ENCODE assay signal across 14 mouse cellular contexts in genomic region chr7:99114006-99114726, GRCm38 (mm10). TPM values are rescaled to one million over a fixed set of nuclear protein-coding genes. Genes with fewer than 3 reads are reported as not detected.
A peak's percentile ranks its signal among the peaks of the same experiment; 100 is the strongest.
DNase-seq lines count a peak whose midpoint lies in the region; ATAC-seq and TF ChIP-seq lines count a peak whose summit lies in the region.
"Had no signal": no experiment of that assay in that cellular context is flagged by ENCODE, and none has a peak within 500 bp of the region (broad histone marks: within the 10 kb centered on the region; RNA-seq: fewer than 3 reads in every experiment).

No protein-coding gene starts in this region.

- peak; percentile 18 to 24 for DNase-seq in layer of hippocampus, postnatal 36 days
- no peak for DNase-seq in layer of hippocampus, adult 9-10 months (ENCODE audit: low spot score)
- peak; percentile 68 to 75 for DNase-seq in cerebellum, adult 18-20 months
- peak; percentile 65 to 75 for DNase-seq in cerebellum, postnatal 14 days
- DNase-seq in stomach, postnatal 0 days (ENCODE audit: low spot score) = peak; percentile 39
- DNase-seq in lung, postnatal 14 days = no peak
- DNase-seq in adrenal gland, postnatal 14 days = no peak
- DNase-seq: adrenal gland, postnatal 10 days; gastrocnemius, postnatal 10 days had no signal

- H3K36me3 ChIP-seq in stomach, postnatal 0 days (ENCODE audit: control insufficient read depth, insufficient read depth, low read length) = no peaks in the 10 kb centered on the region
- H3K36me3 ChIP-seq: forebrain, embryonic 15.5 days had no signal

- WGBS in stomach, postnatal 0 days = 81% methylated on average over 16 of the region's 16 CpGs

- TF ChIP-seq CTCF in stomach, postnatal 0 days (IDR thresholded peaks at IDR 0.05; ENCODE audit: low read depth) = no peak

- no peak overlapping the region for H3K4me3 ChIP-seq in stomach, postnatal 0 days (ENCODE audit: low read depth, low read length)
- H3K4me3 ChIP-seq: embryonic facial prominence, embryonic 13.5 days; forebrain, embryonic 15.5 days; liver, embryonic 15.5 days; neural tube, embryonic 13.5 days had no signal

- no peak overlapping the region for H3K4me2 ChIP-seq in stomach, postnatal 0 days (replicated peaks; ENCODE audit: low read depth)
- H3K4me2 ChIP-seq: embryonic facial prominence, embryonic 13.5 days; forebrain, embryonic 15.5 days; liver, embryonic 15.5 days; neural tube, embryonic 13.5 days had no signal

- no peaks in the 10 kb centered on the region for H3K4me1 ChIP-seq in stomach, postnatal 0 days (replicated peaks; ENCODE audit: control insufficient read depth, insufficient read depth)
- H3K4me1 ChIP-seq: forebrain, embryonic 15.5 days; neural tube, embryonic 13.5 days had no signal

- no peak overlapping the region for H3K9ac ChIP-seq in stomach, postnatal 0 days (ENCODE audit: low read length)
- H3K9ac ChIP-seq: embryonic facial prominence, embryonic 13.5 days; forebrain, embryonic 15.5 days; liver, embryonic 15.5 days; neural tube, embryonic 13.5 days had no signal

- no peak overlapping the region for H3K27ac ChIP-seq in stomach, postnatal 0 days (replicated peaks)
- H3K27ac ChIP-seq: embryonic facial prominence, embryonic 13.5 days; forebrain, embryonic 15.5 days; liver, embryonic 15.5 days; macrophage; neural tube, embryonic 13.5 days had no signal

- no peak; the same call in 1 of the 2 replicates for ATAC-seq in stomach, postnatal 0 days (ENCODE audit: low FRiP score, low TSS enrichment)
- ATAC-seq: forebrain, embryonic 15.5 days had no signal

- H3K9me3 ChIP-seq in stomach, postnatal 0 days (ENCODE audit: control insufficient read depth, low read length) = no peaks in the 10 kb centered on the region
- H3K9me3 ChIP-seq: embryonic facial prominence, embryonic 13.5 days; forebrain, embryonic 15.5 days; liver, embryonic 15.5 days; neural tube, embryonic 13.5 days had no signal

- H3K27me3 ChIP-seq in stomach, postnatal 0 days (ENCODE audit: control insufficient read depth, insufficient read depth, low read length) = no peaks in the 10 kb centered on the region
- H3K27me3 ChIP-seq: embryonic facial prominence, embryonic 13.5 days; forebrain, embryonic 15.5 days; liver, embryonic 15.5 days; neural tube, embryonic 13.5 days had no signal

- TF ChIP-seq EP300 in stomach, postnatal 0 days (optimal IDR thresholded peaks at IDR 0.05) = no peak

RNA-seq across cellular contexts. Expression of gene Uvrag, which starts 26.8 kb away (rescaled TPM):
- total RNA-seq in layer of hippocampus, postnatal 36 days (2021) = 10 to 100 TPM; 49.0 to 50.7 TPM
- polyA plus RNA-seq in stomach, postnatal 0 days (2015; fragmentation: Nextera tagmentation; extraction: Ambion mirVana) = 9.8 and 10.7 TPM in 2 replicates
- total RNA-seq in adrenal gland, postnatal 14 days (2021) = 33.7 and 42.3 TPM in 2 replicates

Comparison
In these comparisons a context has a peak if more than half of its experiments do, and no peak if none do; other contexts are left out.
1. DNase-seq: peak in layer of hippocampus, postnatal 36 days (2 of 2), cerebellum, adult 18-20 months (2 of 2), cerebellum, postnatal 14 days (2 of 2) and stomach, postnatal 0 days (single experiment); none in layer of hippocampus, adult 9-10 months (single experiment), lung, postnatal 14 days (single experiment) and adrenal gland, postnatal 14 days (single experiment).